Mouse (Mus musculus) forebrain, embryonic 15.5 days (tissue): ENCODE measurements around the gene Ppp1r37. TPM values are rescaled to one million over a fixed set of nuclear protein-coding genes. Genes with fewer than 3 reads are reported as not detected.
A peak's percentile ranks its signal among the peaks of the same experiment; 100 is the strongest.

ENCODE experiments used
- ATAC-seq: fragments of 200-750 bp; cut with Nextera tagmentation; replicated peaks from 2 replicates; pipeline ENCODE4 v1.8.0; 2017; ENCODE audit warnings: mild to moderate bottlenecking, moderate TSS enrichment, moderate library complexity
- H3K27ac ChIP-seq: fragments of 300-500 bp; sonication (generic); replicated peaks from 2 replicates; pipeline ENCODE4 v1.5.1; 2015; ENCODE audit warnings: mild to moderate bottlenecking, inconsistent platforms
- H3K27me3 ChIP-seq: fragments of 300-500 bp; sonication (generic); 2 replicates; pipeline ENCODE4 v1.6.1; 2015; ENCODE audit warnings: inconsistent platforms
- H3K36me3 ChIP-seq: fragments of 300-500 bp; sonication (generic); 2 replicates; pipeline ENCODE4 v1.6.1; 2015; ENCODE audit warnings: mild to moderate bottlenecking, inconsistent platforms
- H3K4me1 ChIP-seq: fragments of 300-500 bp; sonication (generic); 2 replicates; pipeline ENCODE4 v1.6.1; 2015; ENCODE audit warnings: inconsistent platforms
- H3K4me2 ChIP-seq: fragments of 300-500 bp; sonication (generic); replicated peaks from 2 replicates; pipeline ENCODE4 v1.6.1; 2015; ENCODE audit warnings: mild to moderate bottlenecking, inconsistent platforms
- H3K4me3 ChIP-seq: fragments of 300-500 bp; sonication (generic); 2 replicates; pipeline ENCODE4 v1.5.1; 2015; ENCODE audit warnings: mild to moderate bottlenecking, inconsistent platforms
- H3K9ac ChIP-seq: fragments of 300-500 bp; sonication (generic); replicated peaks from 2 replicates; pipeline ENCODE4 v1.6.1; 2015; ENCODE audit warnings: mild to moderate bottlenecking, inconsistent platforms
- H3K9me3 ChIP-seq: fragments of 300-500 bp; sonication (generic); 2 replicates; pipeline ENCODE4 v1.6.1; 2016; ENCODE audit warnings: inconsistent platforms
- WGBS: fragments of 180-500 bp; shearing (Covaris S2); methylation state at CpG from one replicate; pipeline ENCODE4 v1.1.7; 2015; ENCODE audit warnings: mixed read lengths; 5-methylcytosine and 5-hydroxymethylcytosine counted together
- polyA plus RNA-seq: library from polyadenylated mRNA; unstranded; fragments of >200 nt; fragmentation: Nextera tagmentation; extraction: Ambion mirVana; gene quantifications from 2 replicates; pipeline ENCODE4 v1.2.1, GENCODE M21; 2015

The Ppp1r37 gene
- polyA plus RNA-seq, 1 experiment from 2014 or later: 40.5 TPM

- Histone ChIP-seq H3K27ac (no peak overlapping the region), H3K9me3 (no peaks in the 10 kb centered on the region), H3K9ac (no peak overlapping the region), H3K27me3 (no peaks in the 10 kb centered on the region), H3K4me1 (no peaks in the 10 kb centered on the region), H3K4me2 (no peak overlapping the region), H3K4me3 (no peak overlapping the region), H3K36me3 (peaks cover 87% of the 10 kb centered on the region)
- 79% methylated on average over 46 of the region's 46 CpGs for WGBS
- no peak for ATAC-seq
Measured at GRCm38 (mm10) chr7:19586269-19586668, 23.4 kb upstream of the Ppp1r37 start.

- Histone ChIP-seq H3K9me3 (no peaks in the 10 kb centered on the region), H3K9ac (no peak overlapping the region), H3K36me3 (peaks cover 32% of the 10 kb centered on the region), H3K4me2 (no peak overlapping the region), H3K27me3 (peaks cover 33% of the 10 kb centered on the region), H3K4me3 (no peak overlapping the region), H3K4me1 (peaks cover 8% of the 10 kb centered on the region), H3K27ac (no peak overlapping the region)
- ATAC-seq: no peak
- WGBS: 89% methylated on average over 8 of the region's 8 CpGs
Measured at GRCm38 (mm10) chr7:19580634-19581033, 17.8 kb upstream of the Ppp1r37 start.

GRCm38 (mm10) chr7:19579751-19580150 is 16.9 kb upstream of the Ppp1r37 start:
- WGBS: 87% methylated on average over 10 of the region's 10 CpGs
- Histone ChIP-seq H3K4me1 (peaks cover 8% of the 10 kb centered on the region), H3K36me3 (peaks cover 25% of the 10 kb centered on the region), H3K4me3 (no peak overlapping the region), H3K9ac (no peak overlapping the region), H3K27me3 (peaks cover 39% of the 10 kb centered on the region), H3K9me3 (no peaks in the 10 kb centered on the region), H3K4me2 (no peak overlapping the region), H3K27ac (no peak overlapping the region)
- ATAC-seq: no peak

GRCm38 (mm10) chr7:19578436-19578835 is 15.6 kb upstream of the Ppp1r37 start:
- no peak for ATAC-seq
- H3K9me3 ChIP-seq: no peaks in the 10 kb centered on the region
- H3K36me3 ChIP-seq: peaks cover 12% of the 10 kb centered on the region
- WGBS: 69% methylated on average over 4 of the region's 4 CpGs
- H3K27ac ChIP-seq: no peak overlapping the region
- peaks cover 16% of the 10 kb centered on the region for H3K4me1 ChIP-seq
- no peak overlapping the region for H3K4me2 ChIP-seq
- H3K4me3 ChIP-seq: no peak overlapping the region
- H3K27me3 ChIP-seq: peaks cover 39% of the 10 kb centered on the region
- H3K9ac ChIP-seq: no peak overlapping the region

- 0 out of 2 replicates have a peak overlapping the region, but pooled peaks have one; percentile 46 for H3K4me2 ChIP-seq
- peak overlapping the region; percentile 34 for H3K4me3 ChIP-seq
- no peak for ATAC-seq
- no peak overlapping the region for H3K27ac ChIP-seq
- 14% methylated on average over 10 of the region's 10 CpGs for WGBS
- H3K9me3 ChIP-seq: no peaks in the 10 kb centered on the region
- H3K36me3 ChIP-seq: peaks cover 11% of the 10 kb centered on the region
- H3K27me3 ChIP-seq: peaks cover 39% of the 10 kb centered on the region
- H3K9ac ChIP-seq: no peak overlapping the region
- peaks cover 17% of the 10 kb centered on the region for H3K4me1 ChIP-seq
Measured at GRCm38 (mm10) chr7:19577877-19578414, 15.1 kb upstream of the Ppp1r37 start.

- peak within 1 kb of the TSS; percentile 40 for H3K9ac ChIP-seq
- no peaks in the 10 kb centered on the region for H3K9me3 ChIP-seq
- WGBS: 1% methylated on average over 56 of the region's 56 CpGs
- H3K36me3 ChIP-seq: peaks cover 7% of the 10 kb centered on the region
- no peak within 1 kb of the TSS for H3K27ac ChIP-seq
- H3K4me2 ChIP-seq: peak within 1 kb of the TSS; percentile 46
- H3K27me3 ChIP-seq: peaks cover 39% of the 10 kb centered on the region
- H3K4me1 ChIP-seq: peaks cover 23% of the 10 kb centered on the region
- ATAC-seq: no peak
- H3K4me3 ChIP-seq: peak within 1 kb of the TSS; percentile 34
Measured at GRCm38 (mm10) chr7:19577141-19577852, 14.4 kb upstream of the Ppp1r37 start, which contains the start of the genes Zfp296 and Gemin7. Gene Zfp296 (plus strand): TSS chr7:19577287. Gene Gemin7 (minus strand): TSS chr7:19577595.

- Histone ChIP-seq H3K27ac (no peak overlapping the region), H3K27me3 (peaks cover 39% of the 10 kb centered on the region), H3K9me3 (no peaks in the 10 kb centered on the region), H3K4me1 (peaks cover 32% of the 10 kb centered on the region), H3K4me2 (no peak overlapping the region), H3K4me3 (no peak overlapping the region), H3K36me3 (no peaks in the 10 kb centered on the region; the same call in none of the 2 replicates), H3K9ac (no peak overlapping the region)
- no peak for ATAC-seq
- WGBS: 77% methylated on average over 3 of the region's 3 CpGs
Measured at GRCm38 (mm10) chr7:19575559-19575958, 12.7 kb upstream of the Ppp1r37 start.

- H3K9ac ChIP-seq: peak overlapping the region; percentile 73
- peaks cover 5% of the 10 kb centered on the region for H3K36me3 ChIP-seq
- peak overlapping the region; percentile 96 for H3K4me2 ChIP-seq
- peak overlapping the region; percentile 73 for H3K4me3 ChIP-seq
- peak overlapping the region; percentile 50; the same call in 1 of the 2 replicates for H3K27ac ChIP-seq
- H3K9me3 ChIP-seq: no peaks in the 10 kb centered on the region
- 27% methylated on average over 16 of the region's 16 CpGs for WGBS
- H3K27me3 ChIP-seq: peaks cover 35% of the 10 kb centered on the region
- no peak; the same call in 1 of the 2 replicates for ATAC-seq
- peaks cover 32% of the 10 kb centered on the region for H3K4me1 ChIP-seq
Measured at GRCm38 (mm10) chr7:19573776-19574140, 10.9 kb upstream of the Ppp1r37 start.

- Histone ChIP-seq H3K4me2 (peak overlapping the region; percentile 96), H3K27ac (peak overlapping the region; percentile 50), H3K9me3 (no peaks in the 10 kb centered on the region), H3K9ac (peak overlapping the region; percentile 73), H3K4me3 (peak overlapping the region; percentile 73), H3K36me3 (peaks cover 7% of the 10 kb centered on the region), H3K4me1 (peaks cover 32% of the 10 kb centered on the region), H3K27me3 (peaks cover 29% of the 10 kb centered on the region)
- peak; percentile 88 for ATAC-seq
- WGBS: under 1% methylated on average over 53 of the region's 53 CpGs
Measured at GRCm38 (mm10) chr7:19572926-19573775, 10.3 kb upstream of the Ppp1r37 start.

GRCm38 (mm10) chr7:19569647-19570046 is 6.8 kb upstream of the Ppp1r37 start:
- ATAC-seq: no peak
- Histone ChIP-seq H3K27me3 (no peaks in the 10 kb centered on the region), H3K4me1 (peaks cover 23% of the 10 kb centered on the region), H3K4me3 (no peak overlapping the region), H3K9ac (no peak overlapping the region), H3K9me3 (no peaks in the 10 kb centered on the region), H3K36me3 (peaks cover 19% of the 10 kb centered on the region), H3K27ac (no peak overlapping the region), H3K4me2 (no peak overlapping the region)
- 92% methylated on average over 3 of the region's 3 CpGs for WGBS

- ATAC-seq: no peak
- Histone ChIP-seq H3K36me3 (peaks cover 27% of the 10 kb centered on the region), H3K4me2 (no peak overlapping the region), H3K4me3 (no peak overlapping the region), H3K4me1 (peaks cover 21% of the 10 kb centered on the region), H3K9me3 (no peaks in the 10 kb centered on the region), H3K27me3 (no peaks in the 10 kb centered on the region), H3K9ac (no peak overlapping the region), H3K27ac (no peak overlapping the region)
- 92% methylated on average over 8 of the region's 8 CpGs for WGBS
Measured at GRCm38 (mm10) chr7:19567426-19567825, 4.5 kb upstream of the Ppp1r37 start.

GRCm38 (mm10) chr7:19565803-19566202 is 2.9 kb upstream of the Ppp1r37 start:
- no peak overlapping the region for H3K4me3 ChIP-seq
- no peaks in the 10 kb centered on the region for H3K9me3 ChIP-seq
- H3K9ac ChIP-seq: no peak overlapping the region
- peaks cover 27% of the 10 kb centered on the region for H3K36me3 ChIP-seq
- 94% methylated on average over 2 of the region's 2 CpGs for WGBS
- H3K4me2 ChIP-seq: no peak overlapping the region
- no peaks in the 10 kb centered on the region for H3K27me3 ChIP-seq
- no peak for ATAC-seq
- no peak overlapping the region for H3K27ac ChIP-seq
- H3K4me1 ChIP-seq: peaks cover 16% of the 10 kb centered on the region
